Mouse (Mus musculus) liver, embryonic 14.5 days (tissue): ENCODE measurements around the gene Entpd4b.
"Not testable (repeated sequence)": the region's sequence is repeated elsewhere in the genome, so short reads cannot be mapped to it uniquely, and the experiment has no call there.

Experiments used
- CTCF ChIP-seq: IDR thresholded peaks from 2 replicates; pipeline ENCODE4 v1.5.1; 2016; ENCODE audit warnings: antibody characterized with exemption, low read depth, control low read depth
- EP300 ChIP-seq: IDR thresholded peaks from 2 replicates; pipeline ENCODE4 v1.6.1; 2016; ENCODE audit warnings: antibody characterized with exemption, low read depth

- TF ChIP-seq CTCF, EP300: not testable (repeated sequence)
These were observed at the start of gene Entpd4b for GRCm38 (mm10) chr14:69555110-69555831.
